Mouse (Mus musculus): ENCODE measurements around the gene Hypm.

The Hypm gene

GRCm38 (mm10) chrX:9846628-9847027, at the start of gene Hypm:
Gene Hypm, plus strand, starts transcription at chrX:9846928.
- no peak for DNase-seq (ENCODE audit: low spot score)

- DNase-seq (ENCODE audit: low spot score), result no peak
These were observed 36.6 kb upstream of the Hypm start for GRCm38 (mm10) chrX:9810101-9810500.

DNA sequence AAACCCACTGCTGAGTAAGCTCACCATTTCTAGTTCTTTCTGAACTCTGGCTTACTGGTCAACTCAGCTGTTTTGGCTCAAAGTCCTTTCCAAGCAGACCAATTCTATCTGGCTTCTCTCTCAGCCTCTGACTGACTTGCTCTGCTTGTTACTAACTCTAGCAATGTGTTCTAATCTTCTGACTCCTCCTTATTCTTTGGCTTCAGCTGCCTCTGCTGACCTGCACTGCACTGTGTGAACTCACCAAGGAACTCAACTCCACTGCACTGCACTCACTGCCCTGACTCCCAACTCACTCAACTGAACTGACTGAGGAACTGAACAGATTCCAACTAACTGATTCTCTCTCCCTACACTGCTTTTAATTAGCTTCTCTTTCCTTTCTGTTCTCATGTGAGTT, 34.3 kb upstream of the Hypm start:
- DNase-seq (ENCODE audit: low spot score), result no peak

- no peak for DNase-seq (ENCODE audit: low spot score)
These were observed 11.9 kb upstream of the Hypm start for GRCm38 (mm10) chrX:9834779-9835178.

DNA sequence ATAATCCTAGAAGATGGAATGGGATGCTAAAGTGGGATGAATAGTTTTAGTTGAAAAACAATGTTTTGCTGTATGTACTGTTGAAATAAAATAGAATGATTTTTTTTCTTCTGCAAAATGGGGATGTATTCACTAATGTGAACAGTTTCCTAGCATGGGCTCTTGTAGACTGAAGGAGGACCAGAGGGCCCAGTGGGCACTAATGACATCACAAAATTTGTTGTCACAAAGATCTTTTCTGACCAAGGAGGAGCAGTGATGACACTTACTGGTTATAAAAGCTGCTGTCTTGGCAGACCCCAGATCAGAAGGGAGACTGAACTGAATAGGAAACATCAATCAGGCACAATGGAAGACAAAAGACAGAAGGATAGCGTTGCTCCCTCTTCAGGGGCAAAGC, 2.7 kb downstream of the Hypm start, which contains the start of gene H2al3:
TSS of gene H2al3 (plus strand) at position 301 of the 400 bp plus-strand sequence.
- no peak for DNase-seq (ENCODE audit: low spot score)

GRCm38 (mm10) chrX:9861859-9862258, 15.1 kb downstream of the Hypm start:
- DNase-seq (ENCODE audit: low spot score), result no peak

DNA sequence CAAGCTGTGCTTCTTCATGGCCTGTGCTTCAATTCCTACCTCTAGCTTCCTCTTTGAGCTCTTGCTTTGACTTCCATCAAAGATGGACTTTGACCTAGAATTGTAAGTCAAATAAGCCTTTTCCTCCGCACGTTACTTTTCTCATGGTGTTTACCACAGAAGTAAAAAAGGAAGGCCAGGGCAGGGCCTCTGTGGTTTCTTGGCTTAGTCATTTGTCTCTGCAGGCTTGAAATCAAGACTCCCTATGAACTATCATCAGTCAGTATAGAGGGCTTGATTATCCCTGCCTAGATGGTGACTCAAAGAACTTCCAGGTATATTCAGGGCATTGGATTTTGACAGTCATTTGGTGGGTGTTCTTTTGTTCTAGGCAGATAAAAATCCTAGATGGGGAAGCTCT, 28.8 kb downstream of the Hypm start:
- DNase-seq (ENCODE audit: low spot score), result no peak

- DNase-seq (ENCODE audit: low spot score), result no peak
These were observed 38.6 kb downstream of the Hypm start, which contains the start of gene Sytl5 for GRCm38 (mm10) chrX:9885322-9885721. Gene Sytl5, plus strand, starts transcription at chrX:9885622.
